Mouse (Mus musculus): ENCODE data around the gene Sulf2. TPM values are rescaled to one million over a fixed set of nuclear protein-coding genes. Genes with fewer than 3 reads are reported as not detected.

Gene Sulf2
- polyA plus RNA-seq, 1 experiment from 2014 or later = 174 TPM

DNA sequence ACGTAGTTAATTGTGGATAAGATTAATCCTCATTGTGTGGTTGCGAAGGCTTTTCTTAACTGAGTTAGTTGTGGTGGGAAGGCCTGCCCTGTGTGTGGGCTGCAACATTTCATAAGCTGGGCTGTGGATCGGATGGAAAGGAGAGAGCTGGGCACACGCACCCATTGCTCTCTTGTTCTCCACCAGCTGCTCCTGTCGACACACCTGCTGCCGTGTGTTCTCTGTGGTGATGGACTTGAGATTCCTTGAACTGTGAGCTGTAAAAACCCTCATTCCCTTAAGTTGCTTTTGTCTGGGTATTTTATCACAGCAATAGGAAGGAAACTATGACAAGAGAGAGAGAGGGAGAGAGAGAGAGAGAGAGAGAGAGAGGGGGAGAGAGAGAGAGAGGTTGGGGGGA is 30.3 kb upstream of the Sulf2 start:
- Histone ChIP-seq H3K79me2 (ENCODE audit: inconsistent target) (no peaks in the 10 kb centered on the region), H3K4me3 (ENCODE audit: inconsistent target) (no peak overlapping the region), H3K36me3 (ENCODE audit: inconsistent target) (no peaks in the 10 kb centered on the region), H3K27ac (no peak overlapping the region)
- 94% methylated on average over 6 of the region's 6 CpGs for WGBS (ENCODE audit: missing documents)

DNA sequence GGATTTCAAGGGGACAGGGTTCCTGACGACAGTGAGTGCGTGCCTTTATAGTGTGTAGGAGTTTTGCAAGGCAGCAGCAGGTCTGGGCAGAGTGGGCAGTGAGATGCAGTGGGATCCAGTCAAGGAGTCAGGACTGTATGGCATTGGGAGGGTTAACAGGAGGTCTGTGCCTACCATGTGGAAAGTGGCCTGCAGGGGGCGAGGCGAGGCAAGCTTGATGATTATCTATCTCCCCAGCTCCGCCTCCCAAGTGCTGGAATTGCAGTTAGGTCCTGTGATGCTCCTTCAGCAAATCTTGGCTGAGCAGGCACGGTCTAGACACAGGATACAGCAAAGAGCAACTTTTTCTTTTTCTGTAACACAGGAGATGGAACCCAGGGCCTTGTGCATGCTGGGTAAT is 29.0 kb upstream of the Sulf2 start:
- no peak overlapping the region for H3K27ac ChIP-seq
- 74% methylated on average over 6 of the region's 6 CpGs for WGBS (ENCODE audit: missing documents)
- no peak overlapping the region for H3K4me3 ChIP-seq (ENCODE audit: inconsistent target)
- H3K36me3 ChIP-seq (ENCODE audit: inconsistent target) = no peaks in the 10 kb centered on the region
- no peaks in the 10 kb centered on the region for H3K79me2 ChIP-seq (ENCODE audit: inconsistent target)

GRCm38 (mm10) chr2:166182009-166182685 is 26.7 kb upstream of the Sulf2 start:
- H3K4me3 ChIP-seq (ENCODE audit: inconsistent target) = no peak overlapping the region
- no peaks in the 10 kb centered on the region for H3K36me3 ChIP-seq (ENCODE audit: inconsistent target)
- no peaks in the 10 kb centered on the region for H3K79me2 ChIP-seq (ENCODE audit: inconsistent target)
- WGBS (ENCODE audit: missing documents) = 87% methylated on average over 15 of the region's 15 CpGs
- peak overlapping the region; percentile 99 for H3K27ac ChIP-seq

DNA sequence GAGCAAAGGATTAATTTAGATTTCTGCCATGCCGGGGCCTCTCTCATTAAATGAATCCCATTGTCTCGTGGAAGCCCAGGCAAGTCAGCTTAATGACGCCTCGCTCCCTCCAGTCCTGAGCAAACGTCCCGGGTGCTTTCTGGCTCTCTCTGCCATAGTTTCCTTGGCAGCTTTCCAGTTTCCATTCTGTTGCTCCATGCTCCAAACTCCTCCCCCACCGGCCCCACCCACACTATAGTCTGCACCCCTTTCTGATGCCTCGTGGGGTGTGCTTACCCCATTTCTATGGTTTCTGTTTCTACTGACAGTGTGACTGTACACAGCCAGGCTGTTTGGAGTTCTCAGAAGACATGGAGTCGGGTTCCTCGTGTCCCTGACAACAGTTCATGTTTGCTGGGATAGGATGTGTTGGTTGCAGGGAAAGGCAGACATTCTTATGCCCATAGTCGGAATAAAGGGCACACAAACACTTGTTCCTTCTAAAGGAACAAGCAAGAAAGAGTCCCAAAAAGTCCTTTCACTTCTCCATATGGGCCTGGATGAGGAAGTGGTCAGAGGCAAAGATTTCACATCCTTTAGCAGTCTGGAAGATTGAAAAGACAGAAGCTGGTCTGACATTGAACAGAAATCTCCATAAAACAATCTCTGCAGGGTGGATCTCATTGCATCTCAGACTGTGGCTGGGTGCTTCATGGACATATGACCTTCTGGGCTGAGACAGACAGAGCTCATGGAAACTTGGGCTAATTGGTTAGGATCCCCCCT is 25.5 kb upstream of the Sulf2 start:
- peak overlapping the region; percentile 99 for H3K27ac ChIP-seq
- H3K79me2 ChIP-seq (ENCODE audit: inconsistent target) = no peaks in the 10 kb centered on the region
- H3K4me3 ChIP-seq (ENCODE audit: inconsistent target) = peak overlapping the region; percentile 14; the same call in 1 of the 2 replicates
- WGBS (ENCODE audit: missing documents) = 8% methylated on average over 11 of the region's 11 CpGs
- H3K36me3 ChIP-seq (ENCODE audit: inconsistent target) = no peaks in the 10 kb centered on the region

DNA sequence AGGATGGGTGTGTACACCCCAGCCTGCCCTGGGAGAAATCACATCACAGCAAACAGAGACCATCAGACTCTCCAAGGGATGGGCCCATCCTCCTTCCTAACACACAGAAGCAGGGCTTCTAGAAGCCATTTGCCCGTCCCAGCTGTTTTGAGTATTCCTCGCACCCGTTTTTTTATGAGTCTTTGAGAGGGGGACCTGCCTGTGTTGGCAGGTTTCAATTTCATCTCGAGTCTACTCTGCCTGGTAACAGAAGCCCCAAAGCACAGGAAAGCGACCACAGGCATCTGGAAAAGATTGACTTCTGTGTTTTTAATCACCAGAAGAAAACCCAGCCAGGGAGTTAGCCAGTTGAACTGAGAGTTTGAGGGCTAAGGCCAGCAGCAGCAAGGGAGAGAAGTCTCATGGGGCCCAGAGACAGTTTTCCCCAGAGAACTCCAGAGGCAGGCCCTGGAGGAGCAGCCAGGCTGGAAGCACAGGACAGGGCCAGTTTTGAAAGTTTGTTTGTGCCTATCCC is 24.7 kb upstream of the Sulf2 start:
- H3K27ac ChIP-seq = peak overlapping the region; percentile 99
- H3K36me3 ChIP-seq (ENCODE audit: inconsistent target) = no peaks in the 10 kb centered on the region
- H3K79me2 ChIP-seq (ENCODE audit: inconsistent target) = no peaks in the 10 kb centered on the region
- peak overlapping the region; percentile 14; the same call in 1 of the 2 replicates for H3K4me3 ChIP-seq (ENCODE audit: inconsistent target)
- WGBS (ENCODE audit: missing documents) = 36% methylated on average over 5 of the region's 5 CpGs

DNA sequence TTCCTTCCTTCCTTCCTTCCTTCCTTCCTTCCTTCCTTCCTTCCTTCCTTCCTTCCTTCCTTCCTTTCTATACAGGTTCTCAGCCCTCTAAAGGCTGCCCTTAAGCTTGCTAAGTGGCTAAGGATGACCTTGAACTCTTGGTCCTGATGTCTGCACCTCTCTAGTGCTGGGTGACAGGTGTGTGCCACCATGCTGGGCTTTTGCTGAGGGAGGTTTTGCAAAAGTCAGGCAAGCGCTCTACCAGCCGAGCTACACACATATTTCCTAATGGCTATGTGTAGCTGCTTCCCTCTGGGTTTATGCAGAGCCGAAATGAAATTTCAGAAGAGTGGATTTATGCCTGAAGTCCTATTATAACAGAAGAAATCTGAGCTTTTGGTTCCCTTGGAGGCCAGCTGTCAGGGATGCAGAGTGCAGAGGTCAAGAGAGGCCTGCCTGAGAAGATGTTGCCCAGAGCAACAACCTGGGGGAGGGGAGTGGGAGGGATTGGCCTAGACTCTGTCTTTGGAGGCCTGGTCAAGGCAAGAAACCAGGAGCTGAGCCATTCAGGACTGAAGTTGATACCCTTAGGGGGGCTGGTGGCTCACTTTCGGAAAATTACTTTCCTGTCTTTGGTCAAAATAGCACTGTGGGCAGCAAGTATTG is 24.1 kb upstream of the Sulf2 start:
- H3K79me2 ChIP-seq (ENCODE audit: inconsistent target) = no peaks in the 10 kb centered on the region
- WGBS (ENCODE audit: missing documents) = 86% methylated on average over 4 of the region's 4 CpGs
- peak overlapping the region; percentile 99 for H3K27ac ChIP-seq
- no peaks in the 10 kb centered on the region for H3K36me3 ChIP-seq (ENCODE audit: inconsistent target)
- no peak overlapping the region for H3K4me3 ChIP-seq (ENCODE audit: inconsistent target)

- H3K36me3 ChIP-seq (ENCODE audit: inconsistent target) = no peaks in the 10 kb centered on the region
- no peak overlapping the region for H3K4me3 ChIP-seq (ENCODE audit: inconsistent target)
- H3K79me2 ChIP-seq (ENCODE audit: inconsistent target) = no peaks in the 10 kb centered on the region
- no peak overlapping the region for H3K27ac ChIP-seq
- 76% methylated on average over 8 of the region's 8 CpGs for WGBS (ENCODE audit: missing documents)
These were observed 20.2 kb upstream of the Sulf2 start for GRCm38 (mm10) chr2:166175552-166176136.

DNA sequence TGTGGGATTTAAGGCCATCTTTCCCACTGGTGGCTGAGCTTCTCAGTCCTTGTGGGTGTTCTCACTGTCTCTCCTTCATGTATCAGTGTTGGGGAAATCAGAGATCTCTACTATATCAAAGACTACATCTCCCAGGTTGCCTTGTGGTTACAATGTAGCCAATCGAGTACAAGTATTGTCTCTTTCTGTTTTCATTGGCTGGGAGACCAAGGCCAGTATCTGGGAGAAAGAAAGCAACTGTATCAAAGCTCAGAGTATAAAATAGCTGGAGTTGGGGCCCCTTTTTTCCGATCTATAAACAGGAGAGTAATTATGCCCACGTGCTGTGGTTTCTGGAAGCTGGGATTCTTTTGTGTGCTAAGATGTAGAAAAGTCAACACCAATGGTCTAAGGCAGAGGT is 19.7 kb upstream of the Sulf2 start:
- H3K4me3 ChIP-seq (ENCODE audit: inconsistent target) = no peak overlapping the region
- no peaks in the 10 kb centered on the region for H3K36me3 ChIP-seq (ENCODE audit: inconsistent target)
- H3K79me2 ChIP-seq (ENCODE audit: inconsistent target) = no peaks in the 10 kb centered on the region
- H3K27ac ChIP-seq = no peak overlapping the region
- 72% methylated on average over 3 of the region's 3 CpGs for WGBS (ENCODE audit: missing documents)

- Histone ChIP-seq H3K79me2 (ENCODE audit: inconsistent target) (no peaks in the 10 kb centered on the region), H3K4me3 (ENCODE audit: inconsistent target) (no peak overlapping the region), H3K27ac (no peak overlapping the region), H3K36me3 (ENCODE audit: inconsistent target) (no peaks in the 10 kb centered on the region)
- 95% methylated on average over 5 of the region's 5 CpGs for WGBS (ENCODE audit: missing documents)
These were observed 17.7 kb upstream of the Sulf2 start for GRCm38 (mm10) chr2:166173169-166173568.

- no peak overlapping the region for H3K27ac ChIP-seq
- WGBS (ENCODE audit: missing documents) = 82% methylated on average over 7 of the region's 7 CpGs
- H3K79me2 ChIP-seq (ENCODE audit: inconsistent target) = no peaks in the 10 kb centered on the region
- no peaks in the 10 kb centered on the region for H3K36me3 ChIP-seq (ENCODE audit: inconsistent target)
- no peak overlapping the region for H3K4me3 ChIP-seq (ENCODE audit: inconsistent target)
These were observed 14.7 kb upstream of the Sulf2 start for GRCm38 (mm10) chr2:166170173-166170572.

- H3K36me3 ChIP-seq (ENCODE audit: inconsistent target) = no peaks in the 10 kb centered on the region
- no peak overlapping the region for H3K4me3 ChIP-seq (ENCODE audit: inconsistent target)
- 77% methylated on average over 7 of the region's 7 CpGs for WGBS (ENCODE audit: missing documents)
- no peaks in the 10 kb centered on the region for H3K79me2 ChIP-seq (ENCODE audit: inconsistent target)
- H3K27ac ChIP-seq = no peak overlapping the region
These were observed 13.4 kb upstream of the Sulf2 start for GRCm38 (mm10) chr2:166168868-166169267.

GRCm38 (mm10) chr2:166167387-166167786 is 11.9 kb upstream of the Sulf2 start:
- no peaks in the 10 kb centered on the region for H3K79me2 ChIP-seq (ENCODE audit: inconsistent target)
- no peak overlapping the region for H3K4me3 ChIP-seq (ENCODE audit: inconsistent target)
- no peaks in the 10 kb centered on the region for H3K36me3 ChIP-seq (ENCODE audit: inconsistent target)
- no peak overlapping the region for H3K27ac ChIP-seq
- WGBS (ENCODE audit: missing documents) = 95% methylated on average over 2 of the region's 2 CpGs

DNA sequence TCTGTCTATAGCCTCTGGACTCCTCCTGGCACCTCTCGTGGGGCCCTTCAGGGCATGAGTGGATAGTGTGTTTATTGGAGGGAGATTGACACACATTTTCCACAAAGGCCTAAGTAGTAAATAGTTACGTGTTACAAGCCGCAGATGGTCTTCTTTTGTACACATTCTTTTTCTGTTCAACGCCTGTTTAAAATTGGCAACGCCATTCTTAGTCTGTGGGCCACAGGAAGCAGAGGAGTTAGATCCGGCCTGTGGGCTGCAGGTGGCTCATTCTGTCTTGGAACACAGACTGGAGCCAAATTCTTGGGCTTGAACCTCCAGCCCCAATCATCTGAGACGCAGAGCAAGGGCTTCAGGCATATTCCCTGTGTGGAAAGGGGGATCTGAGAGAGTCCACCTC is 9.9 kb upstream of the Sulf2 start:
- Histone ChIP-seq H3K4me3 (ENCODE audit: inconsistent target) (no peak overlapping the region), H3K79me2 (ENCODE audit: inconsistent target) (no peaks in the 10 kb centered on the region), H3K36me3 (ENCODE audit: inconsistent target) (no peaks in the 10 kb centered on the region), H3K27ac (no peak overlapping the region)
- WGBS (ENCODE audit: missing documents) = 88% methylated on average over 7 of the region's 7 CpGs

DNA sequence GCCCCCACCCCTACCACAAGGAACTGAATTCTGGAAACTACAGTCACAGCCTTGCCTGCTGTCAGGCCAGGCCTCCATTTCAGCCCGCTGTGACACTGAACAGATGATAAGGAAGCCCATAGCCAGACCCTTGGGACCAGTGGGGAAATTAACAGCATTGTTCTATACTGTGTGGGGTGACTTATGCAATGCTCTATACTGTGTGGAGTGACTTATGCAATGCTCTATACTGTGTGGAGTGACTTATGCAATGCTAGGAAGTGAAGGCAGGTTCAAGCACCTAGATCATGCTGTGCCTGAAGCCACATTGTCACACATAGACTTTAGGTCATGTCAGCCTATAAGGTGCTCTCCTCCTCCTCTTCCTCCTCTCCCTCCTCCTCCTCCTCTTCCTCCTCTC is 9.1 kb upstream of the Sulf2 start:
- Histone ChIP-seq H3K79me2 (ENCODE audit: inconsistent target) (no peaks in the 10 kb centered on the region), H3K4me3 (ENCODE audit: inconsistent target) (no peak overlapping the region), H3K27ac (no peak overlapping the region), H3K36me3 (ENCODE audit: inconsistent target) (no peaks in the 10 kb centered on the region)
- 71% methylated on average over 1 of the region's 1 CpGs for WGBS (ENCODE audit: missing documents)

All from macrophage (primary cell).